9 mouse cellular contexts compared by ENCODE assay signal in genomic region chr7:112678418-112679170, GRCm38 (mm10). TPM values are rescaled to one million over a fixed set of nuclear protein-coding genes. Genes with fewer than 3 reads are reported as not detected.
DNase-seq lines count a peak whose midpoint lies in the region; ATAC-seq and TF ChIP-seq lines count a peak whose summit lies in the region.
"Had no signal": no experiment of that assay in that cellular context is flagged by ENCODE, and none has a peak within 500 bp of the region (broad histone marks: within the 10 kb centered on the region; RNA-seq: fewer than 3 reads in every experiment).

No protein-coding gene starts in this region.

- 6% methylated on average over 44 of the region's 44 CpGs for WGBS in thymus, adult 2 months
- under 1% methylated on average over 44 of the region's 44 CpGs for WGBS in embryonic facial prominence, embryonic 11.5 days
- under 1% methylated on average over 44 of the region's 44 CpGs for WGBS in heart, embryonic 10.5 days
- WGBS in liver, embryonic 15.5 days (ENCODE audit: insufficient replicate concordance): 2% methylated on average over 40 of the region's 44 CpGs
- under 1% methylated on average over 44 of the region's 44 CpGs for WGBS in neural tube, embryonic 14.5 days

- H3K27me3 ChIP-seq in thymus, adult 2 months (ENCODE audit: control insufficient read depth, insufficient read depth, low read length): peaks cover 3% of the 10 kb centered on the region; the same call in 1 of the 2 replicates
- no peaks in the 10 kb centered on the region for H3K27me3 ChIP-seq in embryonic facial prominence, embryonic 11.5 days (ENCODE audit: control insufficient read depth, insufficient read depth, low read length)
- H3K27me3 ChIP-seq in heart, embryonic 10.5 days (ENCODE audit: insufficient read depth, poor library complexity, severe bottlenecking): no peaks in the 10 kb centered on the region
- peaks cover 78% of the 10 kb centered on the region for H3K27me3 ChIP-seq in liver, embryonic 15.5 days
- H3K27me3 ChIP-seq in neural tube, embryonic 14.5 days (ENCODE audit: control insufficient read depth, insufficient read depth, low read length): no peaks in the 10 kb centered on the region

- peak overlapping the region; percentile 10 for H3K4me3 ChIP-seq in thymus, adult 2 months (ENCODE audit: control insufficient read depth, insufficient read depth, low read length)
- peak overlapping the region; percentile 96 for H3K4me3 ChIP-seq in embryonic facial prominence, embryonic 11.5 days (ENCODE audit: low read depth, low read length)
- peak overlapping the region; percentile 94 for H3K4me3 ChIP-seq in heart, embryonic 10.5 days
- H3K4me3 ChIP-seq in liver, embryonic 15.5 days (replicated peaks): peak overlapping the region; percentile 57
- H3K4me3 ChIP-seq in neural tube, embryonic 14.5 days (ENCODE audit: low read depth, low read length): peak overlapping the region; percentile 86

- H3K4me2 ChIP-seq in embryonic facial prominence, embryonic 11.5 days (ENCODE audit: low read depth, low read length): peak overlapping the region; percentile 85
- peak overlapping the region; percentile 58 for H3K4me2 ChIP-seq in liver, embryonic 15.5 days
- H3K4me2 ChIP-seq in neural tube, embryonic 14.5 days (ENCODE audit: low read depth, low read length): peak overlapping the region; percentile 87

- no peak overlapping the region for H3K27ac ChIP-seq in thymus, adult 2 months (ENCODE audit: control insufficient read depth, insufficient read depth, low read length)
- peak overlapping the region; percentile 91 for H3K27ac ChIP-seq in embryonic facial prominence, embryonic 11.5 days (replicated peaks; ENCODE audit: low read depth, low read length)
- peak overlapping the region; percentile 100 for H3K27ac ChIP-seq in heart, embryonic 10.5 days
- H3K27ac ChIP-seq in liver, embryonic 15.5 days (replicated peaks): peak overlapping the region; percentile 51
- peak overlapping the region; percentile 84 for H3K27ac ChIP-seq in neural tube, embryonic 14.5 days (ENCODE audit: low read depth, low read length)
- H3K27ac ChIP-seq: macrophage had no signal

- TF ChIP-seq CTCF in thymus, adult 2 months (IDR thresholded peaks at IDR 0.05; ENCODE audit: borderline replicate concordance, control insufficient read depth, extremely low read depth, insufficient read depth, low read length, poor library complexity): no peak

- no peak for TF ChIP-seq POLR2A in thymus, adult 2 months (IDR thresholded peaks at IDR 0.05; ENCODE audit: control insufficient read depth, extremely low read depth, insufficient read depth, low read length, poor library complexity)

- no peaks in the 10 kb centered on the region for H3K9me3 ChIP-seq in embryonic facial prominence, embryonic 11.5 days (replicated peaks; ENCODE audit: control insufficient read depth, low read length)
- H3K9me3 ChIP-seq in heart, embryonic 10.5 days: no peaks in the 10 kb centered on the region
- H3K9me3 ChIP-seq in liver, embryonic 15.5 days (replicated peaks): no peaks in the 10 kb centered on the region
- no peaks in the 10 kb centered on the region for H3K9me3 ChIP-seq in neural tube, embryonic 14.5 days (ENCODE audit: control insufficient read depth, low read length)

- H3K36me3 ChIP-seq in thymus, adult 2 months (ENCODE audit: control insufficient read depth, insufficient read depth, low read length): no peaks in the 10 kb centered on the region
- H3K36me3 ChIP-seq in embryonic facial prominence, embryonic 11.5 days (replicated peaks; ENCODE audit: control insufficient read depth, insufficient read depth, low read depth, low read length): no peaks in the 10 kb centered on the region
- H3K36me3 ChIP-seq in heart, embryonic 10.5 days: no peaks in the 10 kb centered on the region
- H3K36me3 ChIP-seq in liver, embryonic 15.5 days (replicated peaks): no peaks in the 10 kb centered on the region
- H3K36me3 ChIP-seq in neural tube, embryonic 14.5 days (ENCODE audit: control insufficient read depth, insufficient read depth, low read length): no peaks in the 10 kb centered on the region

- peak overlapping the region; percentile 67 for H3K9ac ChIP-seq in embryonic facial prominence, embryonic 11.5 days (replicated peaks; ENCODE audit: low read length)
- no peak overlapping the region for H3K9ac ChIP-seq in liver, embryonic 15.5 days
- H3K9ac ChIP-seq in neural tube, embryonic 14.5 days (replicated peaks; ENCODE audit: low read depth, low read length): peak overlapping the region; percentile 83

- no peak for DNase-seq in thymus, adult 2 months
- DNase-seq in thymus, postnatal 4 days: no peak
- peak; percentile 73 for DNase-seq in embryonic facial prominence, embryonic 11.5 days (ENCODE audit: low spot score)
- peak; percentile 84 for DNase-seq in heart, embryonic 10.5 days (ENCODE audit: low spot score)
- peak; percentile 57 to 71 for DNase-seq in kidney, adult 8-10 months

- ATAC-seq in embryonic facial prominence, embryonic 11.5 days (replicated peaks; ENCODE audit: insufficient number of reproducible peaks, low FRiP score, low TSS enrichment, low read depth): peak; percentile 41
- peak; percentile 14 for ATAC-seq in liver, embryonic 15.5 days (ENCODE audit: insufficient read depth)
- ATAC-seq in neural tube, embryonic 14.5 days (ENCODE audit: low read depth): peak; percentile 70
- ATAC-seq in activated CD4-positive, CD25-positive, alpha-beta regulatory T cell, adult 4 months: no peak

- peaks cover 6% of the 10 kb centered on the region; the same call in 1 of the 2 replicates for H3K4me1 ChIP-seq in thymus, adult 2 months (replicated peaks; ENCODE audit: control insufficient read depth, insufficient read depth, low read length)
- H3K4me1 ChIP-seq in embryonic facial prominence, embryonic 11.5 days (ENCODE audit: control insufficient read depth, insufficient read depth, low read length): no peaks in the 10 kb centered on the region
- H3K4me1 ChIP-seq in heart, embryonic 10.5 days: peaks cover 38% of the 10 kb centered on the region
- H3K4me1 ChIP-seq in liver, embryonic 15.5 days (replicated peaks): no peaks in the 10 kb centered on the region; the same call in 1 of the 2 replicates
- peaks cover 16% of the 10 kb centered on the region; the same call in 1 of the 2 replicates for H3K4me1 ChIP-seq in neural tube, embryonic 14.5 days (ENCODE audit: control insufficient read depth, insufficient read depth, low read length)

RNA-seq across cellular contexts. Expression of gene Tead1, which starts 0.5 kb away (rescaled TPM):
- polyA plus RNA-seq in thymus, adult 2 months (2012; rRNA removed): 3.2 and 4.4 TPM in 2 replicates
- 14.4 and 16.7 TPM in 2 replicates for polyA plus RNA-seq in embryonic facial prominence, embryonic 11.5 days (2014; fragmentation: Nextera tagmentation; extraction: Ambion mirVana)
- 19.7 and 27.2 TPM in 2 replicates for polyA plus RNA-seq in heart, embryonic 10.5 days (2016; fragmentation: Nextera tagmentation; extraction: Ambion mirVana)
- polyA plus RNA-seq in liver, embryonic 15.5 days (2015; fragmentation: Nextera tagmentation; extraction: Ambion mirVana): 1.2 and 1.6 TPM in 2 replicates
- 13.2 and 13.9 TPM in 2 replicates for polyA plus RNA-seq in neural tube, embryonic 14.5 days (2014; fragmentation: Nextera tagmentation; extraction: Ambion mirVana)
- polyA plus RNA-seq in activated CD4-positive, CD25-positive, alpha-beta regulatory T cell, adult 4 months (2017; shearing (Covaris generic)): under 1 TPM in 1 of 2 experiments, not detected in 1; 0.60 TPM
- polyA plus RNA-seq: macrophage had no signal

Comparison
In these comparisons a context has a peak if more than half of its experiments do, and no peak if none do; other contexts are left out.
1. DNase-seq: peak in embryonic facial prominence, embryonic 11.5 days (single experiment), heart, embryonic 10.5 days (single experiment) and kidney, adult 8-10 months (2 of 2); none in thymus, adult 2 months (single experiment) and thymus, postnatal 4 days (single experiment).
2. H3K4me3 ChIP-seq: peak in every context shown above with its lines; median percentile 96 in embryonic facial prominence, embryonic 11.5 days; 94 in heart, embryonic 10.5 days; 86 in neural tube, embryonic 14.5 days; 57 in liver, embryonic 15.5 days; 10 in thymus, adult 2 months.
3. Peak in every context shown above with its lines, with median percentiles within 50 percentile points of each other: H3K4me2 ChIP-seq.